Mouse (Mus musculus): ENCODE measurements around the gene Orm2.

GRCm38 (mm10) chr4:63402056-63402455 lies 39.8 kb downstream of the Orm2 start:
- TF ChIP-seq GABPA (IDR thresholded peaks at IDR 0.05; ENCODE audit: insufficient replicate concordance, low read depth, low read length) (no peak), EP300 (IDR thresholded peaks at IDR 0.05; ENCODE audit: low read length) (no peak), CTCF (conservative IDR thresholded peaks at IDR 0.05 in 1 of 2, IDR thresholded peaks at IDR 0.05 in 1 of 2; ENCODE audit: low read depth in 2 of 2, low read length in 2 of 2) (no peak), POLR2A (IDR thresholded peaks at IDR 0.05; ENCODE audit: low read depth, low read length) (0 out of 2 replicates have a peak, but pooled peaks have one; percentile 31), ZNF384 (IDR thresholded peaks at IDR 0.05; ENCODE audit: low read depth, low read length) (no peak), JUND (conservative IDR thresholded peaks at IDR 0.05; ENCODE audit: low read depth, low read length) (no peak), SIN3A (IDR thresholded peaks at IDR 0.05; ENCODE audit: low read length) (peak; percentile 77; the same call in 1 of the 2 replicates), CHD1 (IDR thresholded peaks at IDR 0.05; ENCODE audit: low read depth, low read length) (no peak; the same call in 1 of the 2 replicates), ELF1 (IDR thresholded peaks at IDR 0.05; ENCODE audit: low read depth, low read length) (no peak; the same call in 1 of the 2 replicates)

All from CH12.LX (cell line).